Mouse (Mus musculus): ENCODE measurements around the gene Fgfr2. TPM values are rescaled to one million over a fixed set of nuclear protein-coding genes. Genes with fewer than 3 reads are reported as not detected.

Fgfr2 gene
- polyA plus RNA-seq, 1 experiment, result 0.17 TPM

DNA sequence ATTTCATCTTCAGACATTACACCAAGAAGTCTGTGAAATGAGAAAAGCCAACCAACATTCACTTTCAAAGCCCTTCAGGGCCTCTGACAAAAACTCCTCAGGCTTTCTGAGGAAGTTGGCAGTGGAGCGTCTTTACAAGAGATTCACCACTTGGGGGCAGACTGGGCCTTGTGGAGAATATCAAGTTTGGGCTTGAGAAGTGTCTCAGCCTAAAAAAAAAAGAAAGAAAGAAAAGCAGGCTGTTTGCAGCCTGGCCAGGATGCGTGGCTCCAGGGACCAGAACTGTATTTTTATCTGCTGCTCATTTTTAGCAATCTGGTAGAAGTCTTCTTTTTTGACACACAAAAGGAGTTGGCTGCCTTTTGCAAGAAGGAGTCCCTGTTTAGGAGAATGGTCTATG lies 1223.8 kb downstream of the Fgfr2 start:
- H3K4me2 ChIP-seq (ENCODE audit: low read depth), result no peak overlapping the region
- no peaks in the 10 kb centered on the region for H3K36me3 ChIP-seq (ENCODE audit: control insufficient read depth, insufficient read depth)
- H3K4me3 ChIP-seq, result no peak overlapping the region
- TF ChIP-seq POLR2A (IDR thresholded peaks at IDR 0.05; ENCODE audit: insufficient read length, low read depth), result no peak
- no peak for TF ChIP-seq SRF (IDR thresholded peaks at IDR 0.05; ENCODE audit: control insufficient read depth, insufficient read length, low read depth)
- TF ChIP-seq MYOD1 (IDR thresholded peaks at IDR 0.05; ENCODE audit: control insufficient read depth in 1 of 3, insufficient read length in 2 of 3, low read depth in 2 of 3), result no peak
- TF ChIP-seq CEBPB (IDR thresholded peaks at IDR 0.05; ENCODE audit: insufficient read depth, poor library complexity, severe bottlenecking), result no peak
- no peak for TF ChIP-seq MYOG (IDR thresholded peaks at IDR 0.05; ENCODE audit: control insufficient read depth in 1 of 3, insufficient read depth in 1 of 3, insufficient read length in 2 of 3, low read depth in 2 of 3)
- TF ChIP-seq USF1 (IDR thresholded peaks at IDR 0.05; ENCODE audit: low read depth), result no peak
- no peak for TF ChIP-seq POLR2AphosphoS2 (IDR thresholded peaks at IDR 0.05; ENCODE audit: insufficient read length, low read depth)
- TF ChIP-seq E2F4 (IDR thresholded peaks at IDR 0.05; ENCODE audit: insufficient read depth), result no peak
- TF ChIP-seq MAX (IDR thresholded peaks at IDR 0.05; ENCODE audit: low read depth), result no peak
- TF ChIP-seq REST (IDR thresholded peaks at IDR 0.05; ENCODE audit: insufficient read depth, insufficient read length), result no peak
- TF ChIP-seq TCF12 (IDR thresholded peaks at IDR 0.05; ENCODE audit: insufficient read depth, poor library complexity, severe bottlenecking), result no peak
- no peak for TF ChIP-seq TCF3 (IDR thresholded peaks at IDR 0.05; ENCODE audit: insufficient read length, low read depth)
- H3ac ChIP-seq (ENCODE audit: control insufficient read depth, insufficient read length), result no peak overlapping the region
- no peaks in the 10 kb centered on the region for H3K79me2 ChIP-seq (ENCODE audit: control insufficient read depth, insufficient read depth)
- peaks cover 3% of the 10 kb centered on the region for H3K27me3 ChIP-seq (ENCODE audit: control insufficient read depth, insufficient read depth, insufficient read length)

DNA sequence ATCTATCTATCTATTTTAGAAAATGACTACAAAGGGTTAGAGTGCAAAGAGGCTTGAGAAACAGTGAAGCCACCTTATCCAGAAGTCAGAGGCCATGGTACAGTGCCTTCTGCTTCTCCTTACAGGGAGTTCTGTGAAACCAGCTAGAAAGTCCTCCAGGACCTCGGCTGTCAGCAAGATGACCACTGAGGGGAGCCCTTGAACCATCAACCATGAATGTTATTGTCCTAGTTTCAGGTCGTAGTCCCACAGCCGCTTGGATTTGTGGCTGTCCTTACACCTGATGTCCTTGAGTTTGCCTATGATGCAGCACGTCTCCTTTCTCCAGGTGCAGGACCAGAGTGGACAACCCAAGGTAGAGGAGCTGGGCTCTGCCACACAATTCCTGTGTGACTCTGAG lies 1225.9 kb downstream of the Fgfr2 start:
- no peaks in the 10 kb centered on the region for H3K79me2 ChIP-seq (ENCODE audit: control insufficient read depth, insufficient read depth)
- no peaks in the 10 kb centered on the region for H3K27me3 ChIP-seq (ENCODE audit: control insufficient read depth, insufficient read depth, insufficient read length)
- TF ChIP-seq POLR2A (IDR thresholded peaks at IDR 0.05; ENCODE audit: insufficient read length, low read depth) (no peak), MAX (IDR thresholded peaks at IDR 0.05; ENCODE audit: low read depth) (no peak), USF1 (IDR thresholded peaks at IDR 0.05; ENCODE audit: low read depth) (no peak)
- H3K4me3 ChIP-seq, result no peak overlapping the region
- H3K4me2 ChIP-seq (ENCODE audit: low read depth), result no peak overlapping the region
- no peak overlapping the region for H3ac ChIP-seq (ENCODE audit: control insufficient read depth, insufficient read length)
- no peaks in the 10 kb centered on the region for H3K36me3 ChIP-seq (ENCODE audit: control insufficient read depth, insufficient read depth)

DNA sequence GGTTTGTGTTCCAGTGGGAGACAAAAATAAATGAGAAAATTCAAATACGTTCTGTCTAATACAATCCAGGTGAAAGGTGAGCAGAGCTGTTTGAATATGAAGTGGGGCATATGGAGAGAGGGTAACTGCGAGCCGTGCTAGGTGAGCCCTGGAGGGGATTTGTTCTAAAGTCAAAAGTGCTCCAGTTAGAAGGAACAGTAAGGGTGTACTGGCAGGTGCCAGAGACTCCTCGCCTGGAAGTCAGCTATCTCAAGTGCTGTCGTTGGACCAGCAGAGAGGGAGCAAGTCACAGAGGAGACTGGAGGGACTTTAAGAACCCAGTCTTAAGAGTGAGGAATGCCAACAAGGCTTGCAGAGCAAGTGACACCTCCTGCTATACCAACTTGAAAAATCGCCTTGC lies 1240.3 kb downstream of the Fgfr2 start:
- peaks cover 13% of the 10 kb centered on the region for H3K27me3 ChIP-seq (ENCODE audit: control insufficient read depth, insufficient read depth, insufficient read length)
- TF ChIP-seq TCF3 (IDR thresholded peaks at IDR 0.05; ENCODE audit: insufficient read length, low read depth) (no peak), REST (IDR thresholded peaks at IDR 0.05; ENCODE audit: insufficient read depth, insufficient read length) (no peak), POLR2AphosphoS2 (IDR thresholded peaks at IDR 0.05; ENCODE audit: insufficient read length, low read depth) (no peak), SRF (IDR thresholded peaks at IDR 0.05; ENCODE audit: control insufficient read depth, insufficient read length, low read depth) (no peak), USF1 (IDR thresholded peaks at IDR 0.05; ENCODE audit: low read depth) (no peak), MYOD1 (IDR thresholded peaks at IDR 0.05; ENCODE audit: control insufficient read depth in 1 of 3, insufficient read length in 2 of 3, low read depth in 2 of 3) (no peak), MAX (IDR thresholded peaks at IDR 0.05; ENCODE audit: low read depth) (no peak), POLR2A (IDR thresholded peaks at IDR 0.05; ENCODE audit: insufficient read length, low read depth) (no peak), E2F4 (IDR thresholded peaks at IDR 0.05; ENCODE audit: insufficient read depth) (no peak), MYOG (IDR thresholded peaks at IDR 0.05; ENCODE audit: control insufficient read depth in 1 of 3, insufficient read depth in 1 of 3, insufficient read length in 2 of 3, low read depth in 2 of 3) (no peak), CEBPB (IDR thresholded peaks at IDR 0.05; ENCODE audit: insufficient read depth, poor library complexity, severe bottlenecking) (no peak), TCF12 (IDR thresholded peaks at IDR 0.05; ENCODE audit: insufficient read depth, poor library complexity, severe bottlenecking) (no peak)
- no peaks in the 10 kb centered on the region for H3K36me3 ChIP-seq (ENCODE audit: control insufficient read depth, insufficient read depth)
- H3K79me2 ChIP-seq (ENCODE audit: control insufficient read depth, insufficient read depth), result no peaks in the 10 kb centered on the region
- H3ac ChIP-seq (ENCODE audit: control insufficient read depth, insufficient read length), result no peak overlapping the region
- no peak overlapping the region for H3K4me2 ChIP-seq (ENCODE audit: low read depth)
- H3K4me3 ChIP-seq, result no peak overlapping the region

DNA sequence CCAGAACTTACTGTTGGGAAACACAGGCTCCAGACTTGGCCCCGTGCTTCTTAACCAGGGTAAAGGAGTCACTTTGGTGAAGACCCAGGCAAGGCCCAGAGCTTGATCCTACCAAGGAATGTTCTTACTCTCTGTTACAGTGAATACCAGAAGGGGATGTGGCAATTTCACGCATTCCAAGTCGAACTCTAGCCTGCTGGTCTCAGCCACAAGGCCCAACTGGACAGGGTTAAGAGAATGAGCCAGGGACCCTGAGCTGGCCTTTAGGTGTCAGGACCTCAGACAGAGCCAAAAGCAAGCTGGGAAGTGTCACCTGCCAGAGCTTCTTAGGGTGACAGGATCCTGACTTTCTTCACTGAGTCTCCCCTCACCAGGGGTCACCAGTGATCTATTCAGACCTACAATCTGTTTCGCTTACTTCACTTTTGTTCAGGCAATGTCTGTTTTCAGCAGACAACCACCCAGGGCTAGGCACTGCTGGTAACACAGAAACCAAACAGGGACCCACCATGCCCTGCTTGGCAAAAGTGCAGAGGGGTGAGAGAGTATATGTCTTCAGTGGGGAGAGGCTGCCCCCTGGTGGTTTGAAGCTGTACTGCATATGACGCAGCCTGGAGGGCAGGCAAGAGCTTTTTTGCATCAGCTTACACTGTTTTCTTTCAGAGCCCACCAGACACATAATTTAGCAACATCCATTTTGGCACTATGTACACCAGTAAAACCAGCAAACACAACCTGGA lies 1241.1 kb downstream of the Fgfr2 start:
- no peak overlapping the region for H3ac ChIP-seq (ENCODE audit: control insufficient read depth, insufficient read length)
- no peak overlapping the region for H3K4me2 ChIP-seq (ENCODE audit: low read depth)
- H3K27me3 ChIP-seq (ENCODE audit: control insufficient read depth, insufficient read depth, insufficient read length), result peaks cover 7% of the 10 kb centered on the region
- no peaks in the 10 kb centered on the region for H3K36me3 ChIP-seq (ENCODE audit: control insufficient read depth, insufficient read depth)
- no peak for TF ChIP-seq CEBPB (IDR thresholded peaks at IDR 0.05; ENCODE audit: insufficient read depth, poor library complexity, severe bottlenecking)
- no peak for TF ChIP-seq TCF3 (IDR thresholded peaks at IDR 0.05; ENCODE audit: insufficient read length, low read depth)
- no peak for TF ChIP-seq SRF (IDR thresholded peaks at IDR 0.05; ENCODE audit: control insufficient read depth, insufficient read length, low read depth)
- no peak for TF ChIP-seq USF1 (IDR thresholded peaks at IDR 0.05; ENCODE audit: low read depth)
- TF ChIP-seq E2F4 (IDR thresholded peaks at IDR 0.05; ENCODE audit: insufficient read depth), result no peak
- TF ChIP-seq POLR2AphosphoS2 (IDR thresholded peaks at IDR 0.05; ENCODE audit: insufficient read length, low read depth), result no peak
- no peak for TF ChIP-seq POLR2A (IDR thresholded peaks at IDR 0.05; ENCODE audit: insufficient read length, low read depth)
- H3K4me3 ChIP-seq, result no peak overlapping the region
- no peaks in the 10 kb centered on the region for H3K79me2 ChIP-seq (ENCODE audit: control insufficient read depth, insufficient read depth)

DNA sequence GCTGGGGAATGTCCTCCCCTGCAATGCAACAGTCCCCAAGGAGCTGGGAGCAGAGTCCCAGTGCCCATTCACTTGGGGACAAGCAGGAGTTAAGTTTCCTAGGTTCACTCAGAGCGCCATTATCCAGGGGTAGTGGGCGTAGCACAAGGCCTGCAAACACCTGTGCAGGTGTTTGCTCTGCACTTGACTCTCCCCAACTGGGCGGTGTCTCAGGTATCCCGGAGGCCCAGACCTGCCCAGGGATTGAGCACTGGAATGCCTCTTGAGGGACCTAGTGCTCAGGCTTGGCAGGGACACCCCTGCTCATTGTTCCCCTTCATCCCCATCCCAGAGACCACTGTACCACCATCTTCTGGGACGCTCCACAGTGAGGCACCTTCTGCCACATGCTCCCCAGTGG lies 1243.0 kb downstream of the Fgfr2 start:
- Histone ChIP-seq H3K4me3 (no peak overlapping the region), H3K79me2 (ENCODE audit: control insufficient read depth, insufficient read depth) (no peaks in the 10 kb centered on the region), H3K4me2 (ENCODE audit: low read depth) (no peak overlapping the region), H3ac (ENCODE audit: control insufficient read depth, insufficient read length) (no peak overlapping the region), H3K27me3 (ENCODE audit: control insufficient read depth, insufficient read depth, insufficient read length) (peaks cover 3% of the 10 kb centered on the region), H3K36me3 (ENCODE audit: control insufficient read depth, insufficient read depth) (no peaks in the 10 kb centered on the region)
- TF ChIP-seq REST (IDR thresholded peaks at IDR 0.05; ENCODE audit: insufficient read depth, insufficient read length), result no peak
